Mouse (Mus musculus) v-Abl transformed pro-B cells (cell line): ENCODE data around the gene Slc35a3.

Experiments
- in situ Hi-C, 2 experiments: fragments of 400-800 bp; cut with MboI; formaldehyde crosslinking; loops; one replicate each; pipeline ENCODE4 v1.15.1; 2025; ENCODE audit not compliant: unreplicated experiment in 2 of 2

Gene Slc35a3

GRCm38 (mm10) chr3:116646387-116646786, 66.2 kb downstream of the Slc35a3 start:
- in situ Hi-C loops: no loop called here

GRCm38 (mm10) chr3:116642373-116642772, 70.3 kb downstream of the Slc35a3 start:
- in situ Hi-C loops: no loop called here

- in situ Hi-C loops: no loop called here
Observed at GRCm38 (mm10) chr3:116641811-116642371, 70.7 kb downstream of the Slc35a3 start.

GRCm38 (mm10) chr3:116640024-116640423, 72.6 kb downstream of the Slc35a3 start:
- in situ Hi-C loops: no loop called here

- in situ Hi-C loops: no loop called here
Observed at GRCm38 (mm10) chr3:116638572-116638971, 74.1 kb downstream of the Slc35a3 start.

GRCm38 (mm10) chr3:116637693-116638476, 74.7 kb downstream of the Slc35a3 start:
- in situ Hi-C loops: no loop called here

- in situ Hi-C loops: no loop called here
Observed at GRCm38 (mm10) chr3:116635799-116636198, 76.8 kb downstream of the Slc35a3 start.

- in situ Hi-C loops: no loop called here
Observed at GRCm38 (mm10) chr3:116634853-116635252, 77.8 kb downstream of the Slc35a3 start.

- in situ Hi-C loops: no loop called here
Observed at GRCm38 (mm10) chr3:116634091-116634490, 78.5 kb downstream of the Slc35a3 start.

- in situ Hi-C loops: no loop called here
Observed at GRCm38 (mm10) chr3:116632971-116633370, 79.7 kb downstream of the Slc35a3 start.

GRCm38 (mm10) chr3:116631459-116631858, 81.2 kb downstream of the Slc35a3 start:
- in situ Hi-C loops: no loop called here

- in situ Hi-C loops: no loop called here
Observed at GRCm38 (mm10) chr3:116622641-116623040, 90.0 kb downstream of the Slc35a3 start.

- in situ Hi-C loops: no loop called here
Observed at GRCm38 (mm10) chr3:116620636-116621370, 91.8 kb downstream of the Slc35a3 start.
